Mouse (Mus musculus) limb, embryonic 12.5 days (tissue): ENCODE data around the gene Eif2b3. TPM values are rescaled to one million over a fixed set of nuclear protein-coding genes. Genes with fewer than 3 reads are reported as not detected.

Source experiments
- ATAC-seq: fragments of 200-750 bp; cut with Nextera tagmentation; 2 replicates; pipeline ENCODE4 v1.8.0; 2017; ENCODE audit warnings: low read depth, moderate TSS enrichment; ENCODE audit not compliant: insufficient number of reproducible peaks, insufficient read depth, low FRiP score, low TSS enrichment
- H3K27ac ChIP-seq: fragments of 300-500 bp; sonication (generic); 2 replicates; pipeline ENCODE4 v1.5.1; 2016; ENCODE audit warnings: mild to moderate bottlenecking, moderate library complexity
- H3K27me3 ChIP-seq: fragments of 300-500 bp; sonication (generic); 2 replicates; pipeline ENCODE4 v1.6.1; 2016; ENCODE audit warnings: mild to moderate bottlenecking, moderate library complexity
- H3K36me3 ChIP-seq: fragments of 300-500 bp; sonication (generic); 2 replicates; pipeline ENCODE4 v1.6.1; 2016; ENCODE audit warnings: mild to moderate bottlenecking, moderate library complexity
- H3K4me1 ChIP-seq: fragments of 300-500 bp; sonication (generic); replicated peaks from 2 replicates; pipeline ENCODE4 v1.6.1; 2016
- H3K4me2 ChIP-seq: fragments of 300-500 bp; sonication (generic); 2 replicates; pipeline ENCODE4 v1.6.1; 2016; ENCODE audit warnings: mild to moderate bottlenecking, moderate library complexity
- H3K4me3 ChIP-seq: fragments of 300-500 bp; sonication (generic); replicated peaks from 2 replicates; pipeline ENCODE4 v1.5.1; 2016; ENCODE audit warnings: mild to moderate bottlenecking
- H3K9ac ChIP-seq: fragments of 300-500 bp; sonication (generic); replicated peaks from 2 replicates; pipeline ENCODE4 v1.6.1; 2016; ENCODE audit warnings: mild to moderate bottlenecking, moderate library complexity
- H3K9me3 ChIP-seq: fragments of 300-500 bp; sonication (generic); 2 replicates; pipeline ENCODE4 v1.6.1; 2016; ENCODE audit warnings: mild to moderate bottlenecking, moderate library complexity
- WGBS: fragments of 180-500 bp; shearing (Covaris S2); methylation state at CpG from one replicate; pipeline ENCODE4 v1.1.7; 2016; 5-methylcytosine and 5-hydroxymethylcytosine counted together
- polyA plus RNA-seq: library from polyadenylated mRNA; unstranded; fragments of >200 nt; fragmentation: Nextera tagmentation; extraction: Ambion mirVana; gene quantifications from 2 replicates; pipeline ENCODE4 v1.2.1, GENCODE M21; 2016

Eif2b3 gene
- polyA plus RNA-seq, 1 experiment from 2014 or later: 53.0 TPM

- peaks cover 43% of the 10 kb centered on the region for H3K36me3 ChIP-seq
- no peaks in the 10 kb centered on the region for H3K9me3 ChIP-seq
- H3K27ac ChIP-seq: no peak overlapping the region
- H3K9ac ChIP-seq: no peak overlapping the region
- no peak overlapping the region for H3K4me2 ChIP-seq
- 91% methylated on average over 4 of the region's 4 CpGs for WGBS
- no peaks in the 10 kb centered on the region for H3K27me3 ChIP-seq
- H3K4me1 ChIP-seq: no peaks in the 10 kb centered on the region
- no peak overlapping the region for H3K4me3 ChIP-seq
- no peak for ATAC-seq
These were observed 39.3 kb downstream of the Eif2b3 start for GRCm38 (mm10) chr4:117058512-117058911.

GRCm38 (mm10) chr4:117062700-117063390 is 43.6 kb downstream of the Eif2b3 start:
- Histone ChIP-seq H3K27me3 (no peaks in the 10 kb centered on the region), H3K4me1 (no peaks in the 10 kb centered on the region), H3K4me2 (no peak overlapping the region), H3K27ac (no peak overlapping the region), H3K9me3 (no peaks in the 10 kb centered on the region), H3K9ac (no peak overlapping the region), H3K4me3 (no peak overlapping the region), H3K36me3 (peaks cover 63% of the 10 kb centered on the region)
- ATAC-seq: no peak
- 67% methylated on average over 4 of the region's 4 CpGs for WGBS

- no peaks in the 10 kb centered on the region for H3K4me1 ChIP-seq
- H3K27me3 ChIP-seq: no peaks in the 10 kb centered on the region
- no peak overlapping the region for H3K4me3 ChIP-seq
- no peak overlapping the region for H3K9ac ChIP-seq
- H3K9me3 ChIP-seq: no peaks in the 10 kb centered on the region
- 97% methylated on average over 7 of the region's 7 CpGs for WGBS
- no peak for ATAC-seq
- H3K4me2 ChIP-seq: no peak overlapping the region
- H3K27ac ChIP-seq: no peak overlapping the region
- H3K36me3 ChIP-seq: peaks cover 85% of the 10 kb centered on the region
These were observed 48.8 kb downstream of the Eif2b3 start for GRCm38 (mm10) chr4:117068035-117068434.

- no peak for ATAC-seq
- Histone ChIP-seq H3K27me3 (no peaks in the 10 kb centered on the region), H3K4me2 (no peak overlapping the region), H3K27ac (no peak overlapping the region), H3K36me3 (peaks cover 90% of the 10 kb centered on the region), H3K9me3 (no peaks in the 10 kb centered on the region), H3K4me1 (no peaks in the 10 kb centered on the region), H3K9ac (no peak overlapping the region), H3K4me3 (no peak overlapping the region)
- WGBS: 82% methylated on average over 1 of the region's 1 CpGs
These were observed 50.4 kb downstream of the Eif2b3 start for GRCm38 (mm10) chr4:117069647-117070046.

GRCm38 (mm10) chr4:117070624-117071023 is 51.4 kb downstream of the Eif2b3 start:
- Histone ChIP-seq H3K4me3 (no peak overlapping the region), H3K4me2 (no peak overlapping the region), H3K9me3 (no peaks in the 10 kb centered on the region), H3K36me3 (peaks cover 94% of the 10 kb centered on the region), H3K9ac (no peak overlapping the region), H3K27me3 (no peaks in the 10 kb centered on the region), H3K4me1 (no peaks in the 10 kb centered on the region), H3K27ac (no peak overlapping the region)
- ATAC-seq: no peak
- 89% methylated on average over 4 of the region's 4 CpGs for WGBS

GRCm38 (mm10) chr4:117071183-117071582 is 52.0 kb downstream of the Eif2b3 start:
- H3K4me2 ChIP-seq: no peak overlapping the region
- WGBS: 95% methylated on average over 5 of the region's 5 CpGs
- H3K4me3 ChIP-seq: no peak overlapping the region
- ATAC-seq: no peak
- H3K9me3 ChIP-seq: no peaks in the 10 kb centered on the region
- no peaks in the 10 kb centered on the region for H3K27me3 ChIP-seq
- no peak overlapping the region for H3K27ac ChIP-seq
- H3K4me1 ChIP-seq: no peaks in the 10 kb centered on the region
- peaks cover 94% of the 10 kb centered on the region for H3K36me3 ChIP-seq
- H3K9ac ChIP-seq: no peak overlapping the region

- no peak for ATAC-seq
- H3K4me1 ChIP-seq: no peaks in the 10 kb centered on the region
- no peak overlapping the region for H3K9ac ChIP-seq
- 59% methylated on average over 7 of the region's 7 CpGs for WGBS
- H3K9me3 ChIP-seq: no peaks in the 10 kb centered on the region
- peaks cover 22% of the 10 kb centered on the region for H3K36me3 ChIP-seq
- H3K27ac ChIP-seq: no peak overlapping the region
- H3K4me3 ChIP-seq: no peak overlapping the region
- H3K27me3 ChIP-seq: no peaks in the 10 kb centered on the region
- H3K4me2 ChIP-seq: no peak overlapping the region
These were observed 68.9 kb downstream of the Eif2b3 start for GRCm38 (mm10) chr4:117087948-117088640.

GRCm38 (mm10) chr4:117090586-117090985 is 71.4 kb downstream of the Eif2b3 start:
- H3K9ac ChIP-seq: no peak overlapping the region
- H3K4me1 ChIP-seq: peaks cover 4% of the 10 kb centered on the region; the same call in 1 of the 2 replicates
- WGBS: 81% methylated on average over 7 of the region's 7 CpGs
- no peak for ATAC-seq
- H3K4me2 ChIP-seq: no peak overlapping the region
- H3K36me3 ChIP-seq: peaks cover 12% of the 10 kb centered on the region
- H3K4me3 ChIP-seq: no peak overlapping the region
- H3K27ac ChIP-seq: no peak overlapping the region
- no peaks in the 10 kb centered on the region for H3K27me3 ChIP-seq
- no peaks in the 10 kb centered on the region for H3K9me3 ChIP-seq

- no peak for ATAC-seq
- peaks cover 3% of the 10 kb centered on the region; the same call in 1 of the 2 replicates for H3K27me3 ChIP-seq
- peak overlapping the region; percentile 95; the same call in 1 of the 2 replicates for H3K4me2 ChIP-seq
- H3K9me3 ChIP-seq: no peaks in the 10 kb centered on the region
- peaks cover 33% of the 10 kb centered on the region for H3K4me1 ChIP-seq
- H3K4me3 ChIP-seq: no peak overlapping the region
- H3K9ac ChIP-seq: no peak overlapping the region
- WGBS: 71% methylated on average over 3 of the region's 3 CpGs
- H3K36me3 ChIP-seq: 0 out of 2 replicates have a peak, but pooled peaks cover 1% of the 10 kb centered on the region
- H3K27ac ChIP-seq: peak overlapping the region; percentile 73; the same call in 1 of the 2 replicates
These were observed 75.6 kb downstream of the Eif2b3 start for GRCm38 (mm10) chr4:117094626-117095361.

GRCm38 (mm10) chr4:117095551-117096452 is 76.6 kb downstream of the Eif2b3 start, which contains the start of gene Ptch2:
TSS of gene Ptch2 (plus strand) at chr4:117096075.
- WGBS: under 1% methylated on average over 50 of the region's 50 CpGs
- peak within 1 kb of the TSS; percentile 73 for H3K27ac ChIP-seq
- H3K27me3 ChIP-seq: peaks cover 3% of the 10 kb centered on the region; the same call in 1 of the 2 replicates
- H3K9me3 ChIP-seq: no peaks in the 10 kb centered on the region
- peaks cover 11% of the 10 kb centered on the region for H3K36me3 ChIP-seq
- H3K9ac ChIP-seq: peak within 1 kb of the TSS; percentile 70
- peak within 1 kb of the TSS; percentile 95 for H3K4me2 ChIP-seq
- peaks cover 33% of the 10 kb centered on the region for H3K4me1 ChIP-seq
- ATAC-seq: peak; percentile 82
- peak within 1 kb of the TSS; percentile 68 for H3K4me3 ChIP-seq
